Mouse (Mus musculus): ENCODE data around the gene Olfr654.

DNA sequence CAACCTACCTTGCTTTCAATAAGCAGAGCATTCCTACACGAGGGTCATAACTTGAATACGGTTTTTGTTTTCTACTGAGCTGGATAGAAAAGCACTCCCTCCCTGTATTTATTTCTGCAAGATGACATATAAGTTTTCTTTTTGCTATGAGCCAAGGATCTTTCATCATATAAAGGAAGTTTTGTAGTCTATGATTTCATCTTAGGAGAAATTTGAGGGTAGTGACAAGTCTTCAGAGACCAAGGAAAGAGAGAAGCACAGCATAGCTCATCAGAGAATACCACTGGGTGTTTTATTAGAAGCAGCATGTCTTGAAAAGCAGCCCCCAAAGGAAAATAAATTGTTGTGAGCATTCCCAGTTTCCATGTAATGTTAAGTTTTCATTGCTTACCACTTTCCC, 14.9 kb downstream of the Olfr654 start, which contains the start of gene Olfr655:
- no peak for TF ChIP-seq CTCF (IDR thresholded peaks at IDR 0.05; ENCODE audit: low read depth, low read length)
- TF ChIP-seq GATA1 (IDR thresholded peaks at IDR 0.05; ENCODE audit: borderline replicate concordance, low read length) = no peak

All from G1E (cell line).